Mouse (Mus musculus) lung, embryonic 15.5 days (tissue): ENCODE results near the gene Chil4. TPM values are rescaled to one million over a fixed set of nuclear protein-coding genes. Genes with fewer than 3 reads are reported as not detected.

Experiments
- polyA plus RNA-seq: library from polyadenylated mRNA; unstranded; fragments of >200 nt; fragmentation: Nextera tagmentation; extraction: Ambion mirVana; gene quantifications from 2 replicates; pipeline ENCODE4 v1.2.1, GENCODE M21; 2015

Chil4 gene
- polyA plus RNA-seq, 1 experiment from 2014 or later: 0.19 TPM

Other genes starting within 250 kb of the Chil4 start
- gene Ovgp1, start 245.8 kb downstream of the Chil4 start, polyA plus RNA-seq: 1.3 and 1.7 TPM in 2 replicates
- gene Pifo, start 204.9 kb downstream of the Chil4 start, polyA plus RNA-seq: 5.1 and 5.5 TPM in 2 replicates
- gene Chil5, start 186.7 kb downstream of the Chil4 start, polyA plus RNA-seq: 0.19 and 0.21 TPM in 2 replicates
- gene Chia1, start 106.3 kb downstream of the Chil4 start, polyA plus RNA-seq: 0.30 and 0.42 TPM in 2 replicates
- 0.16 TPM in 1 of 2 replicates, not detected in the other for gene Chil3, start 51.9 kb downstream of the Chil4 start, polyA plus RNA-seq
- gene Chil6, start 186.7 kb upstream of the Chil4 start, polyA plus RNA-seq: not detected in 2 replicates